Mouse (Mus musculus) thymus, adult 2 months (tissue): ENCODE results near the gene Trpv5. TPM values are rescaled to one million over a fixed set of nuclear protein-coding genes. Genes with fewer than 3 reads are reported as not detected.

ENCODE experiments used
- DNase-seq: peaks from one replicate; pipeline ENCODE4 v3.0.0; 2021
- H3K27ac ChIP-seq: fragments of 200-500 bp; 2 replicates; pipeline ENCODE4 v1.5.1; 2012; ENCODE audit warnings: low read length, control low read depth; ENCODE audit not compliant: control insufficient read depth, insufficient read depth
- H3K27me3 ChIP-seq: fragments of 200-500 bp; 2 replicates; pipeline ENCODE4 v1.6.1; 2012; ENCODE audit warnings: mild to moderate bottlenecking, low read length, moderate library complexity, mixed read lengths; ENCODE audit not compliant: control insufficient read depth, insufficient read depth
- H3K36me3 ChIP-seq: fragments of 200-500 bp; 2 replicates; pipeline ENCODE4 v1.6.1; 2012; ENCODE audit warnings: mild to moderate bottlenecking, low read length, moderate library complexity; ENCODE audit not compliant: control insufficient read depth, insufficient read depth
- H3K4me1 ChIP-seq: fragments of 200-500 bp; replicated peaks from 2 replicates; pipeline ENCODE4 v1.6.1; 2012; ENCODE audit warnings: low read length; ENCODE audit not compliant: control insufficient read depth, insufficient read depth
- H3K4me3 ChIP-seq: fragments of 200-500 bp; 2 replicates; pipeline ENCODE4 v1.5.1; 2012; ENCODE audit warnings: mild to moderate bottlenecking, low read length, control low read depth, moderate library complexity; ENCODE audit not compliant: control insufficient read depth, insufficient read depth
- CTCF ChIP-seq: fragments of 200-500 bp; IDR thresholded peaks from 2 replicates; pipeline ENCODE4 v1.5.1; 2012; ENCODE audit warnings: mild to moderate bottlenecking, control low read depth, low read length, moderate library complexity, borderline replicate concordance; ENCODE audit not compliant: control insufficient read depth, poor library complexity, insufficient read depth; ENCODE audit errors: extremely low read depth
- POLR2A ChIP-seq: fragments of 200-500 bp; IDR thresholded peaks from 2 replicates; pipeline ENCODE4 v1.6.1; 2012; ENCODE audit warnings: mild to moderate bottlenecking, low read length, control low read depth, moderate library complexity; ENCODE audit not compliant: control insufficient read depth, poor library complexity, insufficient read depth; ENCODE audit errors: extremely low read depth
- WGBS: fragments of 180-500 bp; shearing (Covaris S2); methylation state at CpG from one replicate; pipeline ENCODE4 v1.1.7; 2018; 5-methylcytosine and 5-hydroxymethylcytosine counted together
- polyA plus RNA-seq: library from polyadenylated mRNA; depleted of rRNA; stranded (reverse); fragments of >200 nt; gene quantifications from 2 replicates; pipeline ENCODE4 v1.2.3, GENCODE M21; 2012

Trpv5 gene
- polyA plus RNA-seq, 1 experiment = not detected

DNA sequence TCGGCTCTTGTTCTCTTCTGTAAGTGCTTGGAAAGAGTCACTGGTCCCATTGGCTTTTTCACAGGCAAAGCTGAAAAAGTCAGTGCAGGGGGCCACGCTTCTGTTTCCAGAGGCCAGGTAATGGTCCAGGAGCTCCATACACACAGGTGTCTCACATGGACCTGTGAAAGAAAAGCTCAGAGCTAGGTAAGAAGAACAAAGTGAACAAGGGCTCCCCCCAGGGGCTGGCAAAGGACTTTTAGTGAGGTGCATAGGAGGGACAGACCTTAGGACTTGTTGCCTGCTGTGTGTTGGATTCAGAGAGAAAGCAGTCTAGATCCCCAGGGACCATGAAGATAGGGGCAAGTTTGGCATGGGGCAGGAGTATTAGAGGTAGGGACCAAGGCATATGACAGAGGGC is 22.4 kb upstream of the Trpv5 start:
- H3K27ac ChIP-seq = no peak overlapping the region
- H3K4me3 ChIP-seq = no peak overlapping the region
- H3K4me1 ChIP-seq = peaks cover 5% of the 10 kb centered on the region
- DNase-seq = peak; percentile 59
- H3K27me3 ChIP-seq = no peaks in the 10 kb centered on the region
- H3K36me3 ChIP-seq = no peaks in the 10 kb centered on the region
- TF ChIP-seq CTCF (no peak), POLR2A (no peak)
- 87% methylated on average over 2 of the region's 2 CpGs for WGBS

DNA sequence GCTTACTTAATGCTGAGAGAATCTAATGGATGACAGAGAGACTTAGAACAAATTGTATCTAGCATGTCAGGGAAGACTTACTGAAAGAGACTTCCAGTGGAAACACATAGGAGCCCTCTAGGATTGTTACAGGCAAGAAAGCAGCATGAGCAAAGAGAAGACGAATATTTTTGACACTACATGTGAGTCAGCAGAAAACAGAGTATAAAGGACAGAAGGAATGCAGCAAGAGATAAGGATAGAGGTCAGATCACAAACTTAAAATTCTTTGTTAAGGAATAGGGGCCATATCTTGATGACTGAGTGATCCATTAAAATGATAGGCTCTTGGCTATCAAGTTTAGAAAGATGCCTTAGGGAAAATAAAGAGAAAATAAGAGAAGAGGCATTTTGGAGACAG is 20.7 kb upstream of the Trpv5 start:
- H3K27me3 ChIP-seq = no peaks in the 10 kb centered on the region
- WGBS = 48% methylated on average over 1 of the region's 1 CpGs
- peaks cover 5% of the 10 kb centered on the region for H3K4me1 ChIP-seq
- DNase-seq = no peak
- H3K27ac ChIP-seq = no peak overlapping the region
- no peaks in the 10 kb centered on the region for H3K36me3 ChIP-seq
- no peak for TF ChIP-seq POLR2A
- no peak for TF ChIP-seq CTCF
- no peak overlapping the region for H3K4me3 ChIP-seq

DNA sequence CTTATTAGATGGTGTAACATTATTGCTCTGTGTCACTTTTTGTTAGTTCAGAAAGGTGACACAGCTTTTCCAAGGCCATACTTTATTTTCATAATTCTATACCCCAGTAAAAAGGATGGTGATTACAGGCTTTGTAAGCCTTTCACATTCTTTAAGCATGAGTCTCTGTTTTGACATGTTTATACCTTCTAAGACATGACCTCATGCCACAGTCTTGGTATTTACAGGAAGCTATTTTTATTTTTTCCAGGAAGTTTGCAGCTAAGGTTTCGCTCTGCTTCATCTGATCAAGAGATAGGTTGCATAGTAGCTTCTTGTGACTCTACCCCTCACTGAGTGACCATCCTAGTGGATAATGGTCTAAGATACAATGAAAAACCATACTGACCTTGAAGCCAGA is 13.8 kb upstream of the Trpv5 start:
- H3K4me1 ChIP-seq = peaks cover 5% of the 10 kb centered on the region
- no peaks in the 10 kb centered on the region for H3K27me3 ChIP-seq
- 84% methylated on average over 1 of the region's 1 CpGs for WGBS
- no peak for DNase-seq
- no peak overlapping the region for H3K27ac ChIP-seq
- TF ChIP-seq CTCF = no peak
- no peak for TF ChIP-seq POLR2A
- no peaks in the 10 kb centered on the region for H3K36me3 ChIP-seq
- no peak overlapping the region for H3K4me3 ChIP-seq

GRCm38 (mm10) chr6:41692200-41692599 is 11.6 kb upstream of the Trpv5 start:
- no peaks in the 10 kb centered on the region for H3K27me3 ChIP-seq
- no peak for DNase-seq
- TF ChIP-seq CTCF (no peak), POLR2A (no peak)
- no peak overlapping the region for H3K27ac ChIP-seq
- H3K36me3 ChIP-seq = no peaks in the 10 kb centered on the region
- H3K4me1 ChIP-seq = no peaks in the 10 kb centered on the region
- no peak overlapping the region for H3K4me3 ChIP-seq

DNA sequence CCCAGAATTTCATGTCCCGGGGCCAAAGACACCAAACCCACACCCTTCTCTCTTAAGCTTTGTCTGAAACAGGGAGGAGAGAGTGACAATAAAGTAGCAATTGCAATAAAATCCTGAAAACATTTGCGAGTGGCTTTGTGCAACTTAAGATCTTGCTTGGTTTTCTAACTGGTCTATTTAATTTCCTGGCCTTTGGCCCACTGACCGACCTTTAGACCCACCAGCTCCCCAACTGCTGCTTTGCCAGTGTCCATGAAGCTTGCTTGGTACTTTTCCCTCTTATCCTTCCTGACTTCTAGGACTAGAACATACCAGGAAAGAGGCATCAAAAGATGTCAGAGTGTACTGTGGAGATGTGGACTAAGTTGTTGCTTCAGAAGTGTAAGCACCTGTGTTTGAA is 5.0 kb upstream of the Trpv5 start:
- TF ChIP-seq CTCF (no peak), POLR2A (no peak)
- no peaks in the 10 kb centered on the region for H3K36me3 ChIP-seq
- no peak overlapping the region for H3K4me3 ChIP-seq
- no peaks in the 10 kb centered on the region for H3K27me3 ChIP-seq
- 95% methylated on average over 3 of the region's 3 CpGs for WGBS
- no peak overlapping the region for H3K27ac ChIP-seq
- no peaks in the 10 kb centered on the region; the same call in 1 of the 2 replicates for H3K4me1 ChIP-seq
- no peak for DNase-seq

DNA sequence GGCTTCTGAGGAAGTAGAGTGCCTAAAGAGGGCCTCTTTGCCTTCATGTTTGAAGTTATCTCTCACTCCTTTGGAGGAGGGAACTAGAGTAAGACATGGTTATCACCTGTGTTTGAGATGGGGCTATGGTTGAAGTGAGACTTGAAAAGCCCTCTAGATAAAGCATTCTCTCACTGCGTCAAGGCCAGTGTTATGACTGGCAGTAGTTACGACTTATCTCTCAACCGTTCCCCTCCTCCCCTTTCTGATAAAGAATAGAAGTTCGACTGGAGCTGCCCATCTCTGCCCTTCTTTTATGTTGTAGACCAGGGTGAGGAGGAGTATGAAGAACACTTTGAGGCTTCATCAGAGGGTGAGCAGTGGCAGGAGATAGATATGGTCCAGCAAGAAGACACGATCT is 4.3 kb upstream of the Trpv5 start:
- TF ChIP-seq CTCF (no peak), POLR2A (no peak)
- H3K36me3 ChIP-seq = no peaks in the 10 kb centered on the region
- no peaks in the 10 kb centered on the region for H3K27me3 ChIP-seq
- H3K4me1 ChIP-seq = no peaks in the 10 kb centered on the region; the same call in 1 of the 2 replicates
- H3K4me3 ChIP-seq = no peak overlapping the region
- WGBS = 93% methylated on average over 5 of the region's 5 CpGs
- no peak overlapping the region for H3K27ac ChIP-seq
- no peak for DNase-seq

GRCm38 (mm10) chr6:41684131-41684530 is 3.6 kb upstream of the Trpv5 start, which contains the start of gene Llcfc1:
Llcfc1 (plus strand) TSS chr6:41684431.
- Histone ChIP-seq H3K4me3 (no peak within 1 kb of the TSS), H3K4me1 (no peaks in the 10 kb centered on the region; the same call in 1 of the 2 replicates), H3K36me3 (no peaks in the 10 kb centered on the region), H3K27ac (no peak within 1 kb of the TSS), H3K27me3 (no peaks in the 10 kb centered on the region)
- 90% methylated on average over 2 of the region's 2 CpGs for WGBS
- TF ChIP-seq CTCF = no peak
- TF ChIP-seq POLR2A = no peak
- no peak for DNase-seq
